Mouse (Mus musculus): Measurements from ENCODE around the gene Plekhg2. TPM values are rescaled to one million over a fixed set of nuclear protein-coding genes. Genes with fewer than 3 reads are reported as not detected.

Plekhg2 gene
- polyA plus RNA-seq, 1 experiment from 2014 or later, result 22.4 TPM

GRCm38 (mm10) chr7:28385196-28385595 lies 12.8 kb upstream of the Plekhg2 start:
- no peak overlapping the region for H3K9ac ChIP-seq (replicated peaks; ENCODE audit: low read depth)
- no peak overlapping the region for H3K4me3 ChIP-seq (ENCODE audit: low read depth, low read length)
- DNase-seq (ENCODE audit: low spot score), result no peak
- H3K9me3 ChIP-seq (ENCODE audit: low read length), result no peaks in the 10 kb centered on the region
- no peaks in the 10 kb centered on the region for H3K27me3 ChIP-seq (replicated peaks; ENCODE audit: insufficient read depth, low read length)
- no peak for ATAC-seq
- no peak for TF ChIP-seq EP300 (IDR thresholded peaks at IDR 0.05)
- H3K36me3 ChIP-seq (ENCODE audit: insufficient read depth, low read length), result peaks cover 8% of the 10 kb centered on the region
- peak overlapping the region; percentile 33; the same call in 1 of the 2 replicates for H3K27ac ChIP-seq (ENCODE audit: low read length)
- H3K4me1 ChIP-seq (ENCODE audit: insufficient read depth, low read depth, low read length), result peaks cover 16% of the 10 kb centered on the region
- 89% methylated on average over 9 of the region's 9 CpGs for WGBS
- no peak overlapping the region for H3K4me2 ChIP-seq (replicated peaks; ENCODE audit: low read depth, low read length)

GRCm38 (mm10) chr7:28384162-28384561 lies 11.8 kb upstream of the Plekhg2 start:
- no peak for TF ChIP-seq EP300 (IDR thresholded peaks at IDR 0.05)
- TF ChIP-seq CTCF (IDR thresholded peaks at IDR 0.05), result no peak
- no peaks in the 10 kb centered on the region for H3K9me3 ChIP-seq (ENCODE audit: low read length)
- ATAC-seq, result no peak
- 80% methylated on average over 6 of the region's 6 CpGs for WGBS
- DNase-seq (ENCODE audit: low spot score), result no peak
- no peak overlapping the region for H3K4me3 ChIP-seq (ENCODE audit: low read depth, low read length)
- no peak overlapping the region for H3K4me2 ChIP-seq (replicated peaks; ENCODE audit: low read depth, low read length)
- H3K27ac ChIP-seq (ENCODE audit: low read length), result no peak overlapping the region; the same call in 1 of the 2 replicates
- H3K9ac ChIP-seq (replicated peaks; ENCODE audit: low read depth), result no peak overlapping the region
- no peaks in the 10 kb centered on the region for H3K27me3 ChIP-seq (replicated peaks; ENCODE audit: insufficient read depth, low read length)
- H3K4me1 ChIP-seq (ENCODE audit: insufficient read depth, low read depth, low read length), result peaks cover 21% of the 10 kb centered on the region
- H3K36me3 ChIP-seq (ENCODE audit: insufficient read depth, low read length), result peaks cover 4% of the 10 kb centered on the region

- no peak overlapping the region for H3K9ac ChIP-seq (replicated peaks; ENCODE audit: low read depth)
Measured at GRCm38 (mm10) chr7:28383606-28384005, 11.2 kb upstream of the Plekhg2 start.

GRCm38 (mm10) chr7:28382981-28383396 lies 10.6 kb upstream of the Plekhg2 start:
- no peak for ATAC-seq
- Histone ChIP-seq H3K27me3 (replicated peaks; ENCODE audit: insufficient read depth, low read length) (no peaks in the 10 kb centered on the region), H3K9me3 (ENCODE audit: low read length) (no peaks in the 10 kb centered on the region), H3K36me3 (ENCODE audit: insufficient read depth, low read length) (peaks cover under 1% of the 10 kb centered on the region; the same call in 1 of the 2 replicates), H3K27ac (ENCODE audit: low read length) (peak overlapping the region; percentile 99), H3K4me2 (replicated peaks; ENCODE audit: low read depth, low read length) (peak overlapping the region; percentile 94), H3K9ac (replicated peaks; ENCODE audit: low read depth) (no peak overlapping the region; the same call in 1 of the 2 replicates), H3K4me3 (ENCODE audit: low read depth, low read length) (no peak overlapping the region), H3K4me1 (ENCODE audit: insufficient read depth, low read depth, low read length) (peaks cover 21% of the 10 kb centered on the region)
- 38% methylated on average over 11 of the region's 11 CpGs for WGBS
- DNase-seq (ENCODE audit: low spot score), result no peak
- TF ChIP-seq CTCF (IDR thresholded peaks at IDR 0.05) (no peak), EP300 (IDR thresholded peaks at IDR 0.05) (no peak)

More at GRCm38 (mm10) chr7:28383606-28384005, 11.2 kb upstream of the Plekhg2 start:
- Histone ChIP-seq H3K4me1 (ENCODE audit: insufficient read depth, low read depth, low read length) (peaks cover 21% of the 10 kb centered on the region), H3K4me3 (ENCODE audit: low read depth, low read length) (no peak overlapping the region), H3K27me3 (replicated peaks; ENCODE audit: insufficient read depth, low read length) (no peaks in the 10 kb centered on the region), H3K27ac (ENCODE audit: low read length) (peak overlapping the region; percentile 99), H3K36me3 (ENCODE audit: insufficient read depth, low read length) (no peaks in the 10 kb centered on the region), H3K4me2 (replicated peaks; ENCODE audit: low read depth, low read length) (peak overlapping the region; percentile 94; the same call in 1 of the 2 replicates), H3K9me3 (ENCODE audit: low read length) (no peaks in the 10 kb centered on the region)
- 61% methylated on average over 4 of the region's 4 CpGs for WGBS
- TF ChIP-seq EP300 (IDR thresholded peaks at IDR 0.05) (no peak), CTCF (IDR thresholded peaks at IDR 0.05) (no peak)
- no peak for DNase-seq (ENCODE audit: low spot score)
- ATAC-seq, result no peak

GRCm38 (mm10) chr7:28382347-28382951 lies 10.1 kb upstream of the Plekhg2 start:
- no peak for ATAC-seq
- H3K4me3 ChIP-seq (ENCODE audit: low read depth, low read length), result peak overlapping the region; percentile 39
- no peak overlapping the region; the same call in 1 of the 2 replicates for H3K9ac ChIP-seq (replicated peaks; ENCODE audit: low read depth)
- H3K27ac ChIP-seq (ENCODE audit: low read length), result peak overlapping the region; percentile 99
- peaks cover 6% of the 10 kb centered on the region; the same call in 1 of the 2 replicates for H3K36me3 ChIP-seq (ENCODE audit: insufficient read depth, low read length)
- TF ChIP-seq CTCF (IDR thresholded peaks at IDR 0.05), result no peak
- peak; percentile 3; the same call in 1 of the 2 replicates for TF ChIP-seq EP300 (IDR thresholded peaks at IDR 0.05)
- peak overlapping the region; percentile 94 for H3K4me2 ChIP-seq (replicated peaks; ENCODE audit: low read depth, low read length)
- peaks cover 21% of the 10 kb centered on the region for H3K4me1 ChIP-seq (ENCODE audit: insufficient read depth, low read depth, low read length)
- no peaks in the 10 kb centered on the region for H3K27me3 ChIP-seq (replicated peaks; ENCODE audit: insufficient read depth, low read length)
- 22% methylated on average over 11 of the region's 12 CpGs for WGBS
- H3K9me3 ChIP-seq (ENCODE audit: low read length), result no peaks in the 10 kb centered on the region
- DNase-seq (ENCODE audit: low spot score), result peak; percentile 74

- TF ChIP-seq CTCF (IDR thresholded peaks at IDR 0.05) (0 out of 2 replicates have a peak, but pooled peaks have one; percentile 1), EP300 (IDR thresholded peaks at IDR 0.05) (peak; percentile 93)
- WGBS, result 0% methylated on average over 19 of the region's 20 CpGs
- ATAC-seq, result peak; percentile 51
- H3K4me1 ChIP-seq (ENCODE audit: insufficient read depth, low read depth, low read length), result peaks cover 21% of the 10 kb centered on the region
- peaks cover 7% of the 10 kb centered on the region; the same call in 1 of the 2 replicates for H3K36me3 ChIP-seq (ENCODE audit: insufficient read depth, low read length)
- H3K9me3 ChIP-seq (ENCODE audit: low read length), result no peaks in the 10 kb centered on the region
- peak overlapping the region; percentile 94 for H3K4me2 ChIP-seq (replicated peaks; ENCODE audit: low read depth, low read length)
- DNase-seq (ENCODE audit: low spot score), result peak; percentile 98
- H3K27ac ChIP-seq (ENCODE audit: low read length), result peak overlapping the region; percentile 99
- peak overlapping the region; percentile 39 for H3K4me3 ChIP-seq (ENCODE audit: low read depth, low read length)
- peak overlapping the region; percentile 67 for H3K9ac ChIP-seq (replicated peaks; ENCODE audit: low read depth)
- H3K27me3 ChIP-seq (replicated peaks; ENCODE audit: insufficient read depth, low read length), result no peaks in the 10 kb centered on the region
Measured at GRCm38 (mm10) chr7:28381938-28382337, 9.5 kb upstream of the Plekhg2 start.
